Mouse (Mus musculus) thymus, adult 2 months (tissue): ENCODE measurements around the gene Stbd1.

Experiments used
- CTCF ChIP-seq: fragments of 200-500 bp; IDR thresholded peaks from 2 replicates; pipeline ENCODE4 v1.5.1; 2012; ENCODE audit warnings: mild to moderate bottlenecking, control low read depth, low read length, moderate library complexity, borderline replicate concordance; ENCODE audit not compliant: control insufficient read depth, poor library complexity, insufficient read depth; ENCODE audit errors: extremely low read depth
- POLR2A ChIP-seq: fragments of 200-500 bp; IDR thresholded peaks from 2 replicates; pipeline ENCODE4 v1.6.1; 2012; ENCODE audit warnings: mild to moderate bottlenecking, low read length, control low read depth, moderate library complexity; ENCODE audit not compliant: control insufficient read depth, poor library complexity, insufficient read depth; ENCODE audit errors: extremely low read depth

GRCm38 (mm10) chr5:92553939-92554338 is 48.9 kb upstream of the Stbd1 start:
- no peak for TF ChIP-seq POLR2A
- TF ChIP-seq CTCF: no peak
